Mouse (Mus musculus): Measurements from ENCODE around the gene Unc119b.
"Not testable (repeated sequence)": the region's sequence is repeated elsewhere in the genome, so short reads cannot be mapped to it uniquely, and the experiment has no call there.

The Unc119b gene

GRCm38 (mm10) chr5:115156933-115157589, 22.3 kb upstream of the Unc119b start:
- no peak for DNase-seq

GRCm38 (mm10) chr5:115156401-115156800, 21.6 kb upstream of the Unc119b start:
- no peak for DNase-seq

DNA sequence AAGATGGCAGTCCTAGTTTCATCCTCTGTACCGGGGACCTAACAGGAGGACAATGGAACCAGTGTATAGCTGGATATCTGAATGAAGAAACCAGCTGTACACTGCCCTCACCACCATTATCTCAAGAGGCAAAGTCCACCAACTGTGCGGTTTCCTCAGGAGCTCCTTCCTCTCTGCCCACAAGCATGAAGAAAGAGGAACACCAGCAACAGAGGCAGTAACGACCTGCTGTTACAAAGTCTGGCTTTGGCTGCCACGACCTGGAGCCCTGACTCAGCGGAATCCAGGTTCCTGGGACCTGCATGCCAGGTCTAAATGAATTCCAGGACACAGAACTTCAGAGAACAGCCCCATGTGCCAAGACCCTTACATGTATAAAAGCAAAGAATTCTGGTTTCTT, 21.1 kb upstream of the Unc119b start:
- peak; percentile 63 for DNase-seq

DNA sequence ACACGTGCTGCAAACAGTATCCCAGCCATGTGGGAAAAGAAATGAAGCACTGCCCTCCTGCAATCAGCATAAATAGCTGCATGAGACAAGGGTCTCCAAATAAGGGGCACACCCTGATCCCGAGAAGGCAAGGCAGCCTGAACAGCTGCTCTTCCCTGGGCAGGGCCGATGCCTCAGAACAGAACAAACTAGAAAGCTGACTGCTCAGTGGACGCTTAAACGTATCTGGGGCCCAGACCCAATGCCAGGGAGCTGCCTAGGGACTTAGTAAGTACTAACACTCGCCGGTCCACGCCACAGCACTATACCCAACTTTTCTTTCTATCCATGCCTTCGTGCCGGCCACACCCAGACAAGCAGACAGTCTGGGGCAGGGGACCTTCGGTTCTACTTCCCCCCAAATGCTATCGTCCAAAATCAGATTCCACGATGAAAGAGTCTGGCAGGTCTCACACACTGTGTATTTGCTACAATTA, 20.4 kb upstream of the Unc119b start:
- DNase-seq = no peak

DNA sequence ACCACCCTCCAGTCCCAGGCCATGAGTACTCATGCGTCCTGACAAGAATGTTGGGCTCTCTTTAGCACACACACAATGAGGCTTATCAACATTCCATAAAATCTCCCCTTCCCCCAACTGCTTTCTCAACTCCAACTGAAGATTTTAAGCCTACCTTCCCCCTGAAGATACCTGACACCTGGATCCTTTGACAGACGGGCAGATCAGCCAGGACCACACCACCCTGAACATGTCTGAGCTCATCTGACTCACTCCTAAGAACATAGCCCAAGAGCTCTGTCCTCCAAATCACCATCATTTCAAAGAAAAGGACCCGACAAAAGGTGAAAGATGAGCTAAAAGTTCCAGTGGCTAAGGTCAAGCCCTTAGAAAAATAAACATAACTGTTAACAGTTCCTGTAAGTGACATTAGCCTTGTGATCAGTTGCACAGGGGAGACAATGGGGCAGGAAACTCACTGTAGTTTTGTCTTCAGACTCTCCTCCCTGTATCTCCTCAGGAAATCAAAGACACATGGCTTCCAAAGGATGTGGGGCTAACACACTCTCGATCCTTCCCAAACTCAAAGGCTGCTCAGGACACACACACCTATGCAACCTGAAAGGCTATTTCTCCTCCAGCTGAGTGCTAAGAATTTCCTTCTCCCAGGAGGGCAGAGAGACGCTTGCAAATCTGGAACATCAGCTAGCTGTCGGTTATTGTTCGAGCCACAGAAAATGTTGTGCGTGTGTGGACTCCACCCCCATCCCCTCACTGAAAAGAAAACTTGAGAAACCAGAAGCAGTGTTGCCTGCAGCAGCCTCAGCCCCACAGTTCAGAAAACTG, 17.6 kb upstream of the Unc119b start:
- no peak for DNase-seq

DNA sequence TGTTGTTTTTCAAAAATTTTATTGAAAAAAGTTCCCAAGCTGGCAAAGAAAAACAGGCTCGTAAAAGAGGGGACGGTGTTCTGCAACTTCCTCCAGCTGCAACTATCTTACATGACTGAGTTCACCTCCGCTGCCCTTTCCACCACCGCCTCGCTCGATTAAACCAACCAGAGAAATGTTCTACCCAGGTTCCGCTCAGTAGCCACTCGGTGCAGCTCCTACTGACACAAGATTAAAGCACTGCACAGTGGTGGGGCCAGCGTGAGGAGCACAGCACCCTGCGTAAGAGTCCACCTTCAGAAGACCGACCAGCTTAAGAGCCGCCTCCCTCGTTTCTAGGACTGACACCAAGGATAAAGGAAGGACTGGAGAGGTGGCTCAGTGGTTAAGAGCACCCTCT, 16.7 kb upstream of the Unc119b start:
- DNase-seq = no peak

DNA sequence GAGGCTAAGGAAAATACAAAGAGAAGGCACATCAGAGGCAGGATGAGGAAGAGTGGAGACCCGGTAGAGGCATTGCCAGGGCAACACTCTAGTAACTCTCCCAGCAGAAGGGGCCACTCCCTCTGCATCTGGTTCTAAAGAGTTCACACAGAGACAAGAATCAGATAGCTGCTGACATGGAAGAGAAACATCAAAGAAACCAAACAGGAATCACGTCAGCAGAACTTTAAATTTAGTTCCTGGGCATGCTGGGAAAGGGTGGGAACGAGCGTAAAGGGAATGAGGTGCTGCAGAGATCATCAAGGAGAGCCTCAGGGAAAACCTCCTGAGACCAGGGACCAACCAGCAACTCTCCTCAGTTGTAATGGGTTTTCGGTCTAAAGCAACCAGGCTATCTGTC, 16.2 kb upstream of the Unc119b start:
- no peak for DNase-seq

- no peak for DNase-seq
These were observed 15.1 kb upstream of the Unc119b start for GRCm38 (mm10) chr5:115149675-115150459.

GRCm38 (mm10) chr5:115148872-115149271, 14.1 kb upstream of the Unc119b start:
- not testable (repeated sequence) for DNase-seq

DNA sequence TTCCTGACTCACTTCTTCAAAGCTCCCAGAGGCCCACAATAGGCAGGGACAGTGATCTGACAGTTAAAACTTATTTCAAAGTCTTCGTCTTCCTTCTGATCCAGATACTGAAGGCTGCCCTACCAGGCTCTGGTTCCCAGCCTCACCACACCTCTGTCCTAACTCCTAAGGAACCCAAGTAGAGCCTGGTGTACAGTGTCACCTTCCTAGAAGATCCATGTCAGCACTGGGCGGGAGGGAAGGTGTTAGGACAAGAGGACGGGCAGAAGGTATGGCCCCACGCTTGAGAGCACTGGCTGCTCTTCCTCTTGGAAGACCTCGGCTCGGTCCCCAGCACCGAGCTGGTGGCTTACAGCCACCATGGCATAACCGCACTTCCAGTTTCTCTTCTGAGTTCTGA, 13.6 kb upstream of the Unc119b start:
- no peak for DNase-seq

DNA sequence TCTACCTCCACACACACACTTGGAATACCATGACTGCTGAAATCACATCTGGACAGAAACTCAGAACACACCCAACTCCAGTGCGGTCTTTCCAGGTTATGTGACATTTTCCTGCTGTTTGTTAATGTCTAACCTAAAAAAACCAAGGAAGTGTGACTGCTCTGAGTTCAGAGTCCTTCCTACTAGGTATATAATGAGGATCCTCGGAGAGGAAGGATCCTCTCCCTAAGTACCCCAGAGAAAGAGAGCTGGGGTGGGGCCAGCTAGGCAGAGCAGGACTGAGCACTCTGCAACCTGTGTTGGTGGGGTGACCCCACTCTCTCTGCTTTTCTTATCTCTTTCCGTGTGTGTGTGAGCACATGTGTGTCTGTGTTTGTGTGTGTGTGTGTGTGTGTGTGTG, 12.6 kb upstream of the Unc119b start:
- no peak for DNase-seq

GRCm38 (mm10) chr5:115146747-115147130, 12.0 kb upstream of the Unc119b start:
- no peak for DNase-seq

DNA sequence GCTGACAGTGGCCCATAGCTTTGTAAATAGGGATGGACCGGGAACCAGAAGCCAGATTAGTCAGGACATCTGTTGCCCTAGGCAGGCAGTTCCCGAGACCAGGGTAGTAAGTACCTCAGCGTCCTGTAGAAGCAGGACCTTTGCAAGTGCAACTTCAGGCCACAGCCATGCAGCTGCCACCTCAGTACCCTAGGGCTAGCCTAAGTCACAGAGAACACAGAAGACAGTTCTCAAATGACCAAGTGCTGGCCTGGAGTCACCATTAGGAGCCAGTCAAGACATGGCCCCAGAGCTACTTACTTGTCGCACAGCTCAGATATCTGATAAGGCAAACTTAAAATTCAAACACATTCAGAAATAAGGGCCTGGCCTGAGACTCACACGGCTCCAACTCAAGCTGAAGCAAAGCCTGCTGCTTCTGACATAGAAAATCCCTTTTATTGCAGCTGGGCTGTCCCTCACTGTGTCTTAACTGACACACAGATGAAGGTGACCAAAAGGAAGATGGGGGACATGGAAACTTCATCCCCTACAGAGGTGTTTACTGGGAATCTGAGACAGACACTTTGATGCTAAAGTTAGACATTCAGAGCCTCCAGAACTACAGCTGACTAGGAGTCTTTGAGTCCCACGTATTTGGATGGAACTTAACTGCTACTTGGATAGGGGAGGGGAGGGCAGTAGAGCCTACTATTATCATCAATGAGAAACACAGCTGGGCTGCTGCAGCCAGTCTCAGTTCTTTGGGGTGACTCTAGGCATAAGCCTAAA, 11.4 kb upstream of the Unc119b start:
- no peak for DNase-seq

DNA sequence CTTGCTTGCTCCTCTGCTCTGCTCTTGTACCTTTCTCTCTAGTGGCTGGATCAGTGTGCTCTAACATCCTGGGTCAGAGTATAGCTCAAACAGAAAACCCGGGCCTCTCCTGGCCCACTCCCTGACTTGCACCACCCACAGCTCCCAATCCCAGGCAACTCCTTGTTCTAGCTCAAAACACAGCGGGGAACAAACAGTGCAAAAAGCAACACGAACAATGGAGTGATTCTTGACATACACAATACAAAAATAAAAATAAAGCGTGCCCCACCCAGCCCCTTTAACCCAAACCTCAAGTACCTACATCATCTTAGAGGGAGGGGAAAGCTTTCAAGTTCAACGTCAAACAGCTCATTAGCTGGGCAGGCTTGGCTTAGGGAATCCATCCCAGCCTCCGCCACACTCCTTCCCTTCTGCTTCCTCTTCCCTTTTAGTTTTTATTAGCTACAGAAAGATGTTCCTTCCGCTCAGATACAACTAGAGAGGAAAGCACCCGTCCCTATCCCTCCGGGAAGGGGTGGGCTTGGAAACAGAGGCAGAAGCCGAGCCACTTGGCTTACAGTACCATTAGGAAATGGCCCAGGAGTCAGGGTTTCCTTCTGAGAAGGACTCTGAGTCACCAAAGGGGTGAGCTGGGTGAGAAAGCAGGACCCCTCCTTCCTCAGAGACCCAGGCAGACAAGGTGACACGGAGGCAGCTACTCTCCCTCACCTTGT, 10.6 kb upstream of the Unc119b start:
- peak; percentile 49 for DNase-seq

DNA sequence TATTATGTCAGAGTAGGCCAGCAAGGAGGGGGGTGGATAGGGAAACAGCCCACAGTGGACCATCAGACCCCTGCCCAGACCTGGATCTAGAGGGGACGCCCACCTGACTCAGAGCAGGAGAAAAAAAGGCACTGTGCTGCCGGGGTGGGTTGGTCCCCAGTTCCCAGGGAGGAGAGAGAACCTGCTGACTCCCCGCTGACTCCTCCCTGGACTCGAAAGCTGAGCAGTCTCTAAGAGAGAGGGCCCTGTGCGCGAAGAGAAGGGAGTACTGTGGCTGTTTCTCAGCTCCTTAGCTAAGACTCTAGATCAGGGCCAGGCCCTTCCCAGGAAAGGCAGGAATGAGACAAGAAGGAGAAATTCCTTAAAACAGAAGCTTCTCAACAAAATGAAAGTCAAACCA, 9.7 kb upstream of the Unc119b start:
- no peak for DNase-seq

- no peak for DNase-seq
These were observed 8.8 kb upstream of the Unc119b start for GRCm38 (mm10) chr5:115143552-115143951.

DNA sequence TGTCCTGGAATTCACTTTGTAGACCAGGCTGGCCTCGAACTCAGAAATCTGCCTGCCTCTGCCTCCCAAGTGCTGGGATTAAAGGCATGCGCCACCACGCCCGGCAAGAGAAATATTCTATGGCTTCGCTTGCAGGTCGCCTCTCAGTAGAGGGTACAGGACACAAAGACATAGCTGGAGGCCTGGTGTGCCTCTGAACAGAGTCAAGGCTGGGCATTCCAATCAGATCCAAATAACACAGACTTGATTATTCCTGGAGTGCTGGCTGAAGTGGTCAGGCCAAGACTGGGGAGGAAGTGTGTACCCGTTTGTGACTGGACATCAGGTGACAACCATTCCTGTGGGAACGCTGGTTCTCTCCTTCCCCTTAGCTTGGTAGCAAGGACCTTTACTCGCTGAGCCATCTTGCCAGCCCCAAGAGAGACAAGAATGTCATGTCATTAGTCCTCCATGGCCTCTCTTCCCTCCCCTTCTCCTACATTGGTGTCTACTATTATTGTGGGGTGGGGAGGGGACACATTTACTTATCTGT, 7.5 kb upstream of the Unc119b start:
- DNase-seq = no peak

- DNase-seq = no peak
These were observed 6.0 kb upstream of the Unc119b start for GRCm38 (mm10) chr5:115140726-115141125.

- no peak for DNase-seq
These were observed 4.3 kb upstream of the Unc119b start for GRCm38 (mm10) chr5:115139124-115139523.

- DNase-seq = no peak
These were observed 1.3 kb downstream of the Unc119b start for GRCm38 (mm10) chr5:115133358-115134066.

DNA sequence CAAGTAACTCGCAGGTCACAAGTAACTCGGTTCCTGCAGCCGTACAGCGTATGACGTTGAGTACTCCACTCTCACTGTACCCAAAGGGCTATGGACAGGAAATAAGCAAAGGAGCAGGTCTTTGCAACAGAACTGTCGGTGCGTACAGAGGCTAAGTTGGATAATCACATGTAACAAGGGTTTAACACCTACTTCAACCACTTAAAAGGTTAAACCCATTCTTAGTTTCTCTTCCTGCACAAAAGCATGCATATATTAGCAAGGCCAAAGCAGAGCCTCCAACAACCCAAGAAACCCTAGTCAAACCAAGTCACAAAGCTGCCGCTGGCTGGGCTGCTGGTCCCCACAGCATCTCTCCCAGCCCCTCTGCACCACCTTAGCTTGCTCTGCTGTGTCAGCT, 2.3 kb downstream of the Unc119b start:
- DNase-seq = no peak
